Mouse (Mus musculus): Measurements from ENCODE around the gene Fyn. TPM values are rescaled to one million over a fixed set of nuclear protein-coding genes. Genes with fewer than 3 reads are reported as not detected.

Fyn gene
- polyA plus RNA-seq, 1 experiment = 29.2 TPM

- DNase-seq = no peak
- Histone ChIP-seq H3K4me3 (replicated peaks; ENCODE audit: extremely low read depth, low read depth, low read length) (no peak overlapping the region), H3K4me1 (ENCODE audit: control insufficient read depth, insufficient read depth, low read length) (peaks cover 11% of the 10 kb centered on the region)
- no peak for TF ChIP-seq POLR2A (IDR thresholded peaks at IDR 0.05; ENCODE audit: borderline replicate concordance, extremely low read depth, low read depth, low read length)
- no peak for TF ChIP-seq CTCF (IDR thresholded peaks at IDR 0.05; ENCODE audit: insufficient read depth, low read length)
- WGBS = 81% methylated on average over 5 of the region's 5 CpGs
Measured at GRCm38 (mm10) chr10:39371991-39372390, 3.3 kb downstream of the Fyn start.

GRCm38 (mm10) chr10:39376676-39377075, 8.0 kb downstream of the Fyn start:
- no peak overlapping the region for H3K4me3 ChIP-seq (replicated peaks; ENCODE audit: extremely low read depth, low read depth, low read length)
- H3K4me1 ChIP-seq (ENCODE audit: control insufficient read depth, insufficient read depth, low read length) = peaks cover 6% of the 10 kb centered on the region; the same call in 1 of the 2 replicates
- no peak for DNase-seq
- no peak for TF ChIP-seq POLR2A (IDR thresholded peaks at IDR 0.05; ENCODE audit: borderline replicate concordance, extremely low read depth, low read depth, low read length)
- 77% methylated on average over 9 of the region's 9 CpGs for whole genome bisulfite sequencing

GRCm38 (mm10) chr10:39377219-39377618, 8.6 kb downstream of the Fyn start:
- Histone ChIP-seq H3K4me1 (ENCODE audit: control insufficient read depth, insufficient read depth, low read length) (peaks cover 6% of the 10 kb centered on the region; the same call in 1 of the 2 replicates), H3K4me3 (replicated peaks; ENCODE audit: extremely low read depth, low read depth, low read length) (no peak overlapping the region)
- DNase-seq = no peak
- 84% methylated on average over 5 of the region's 5 CpGs for WGBS
- TF ChIP-seq POLR2A (IDR thresholded peaks at IDR 0.05; ENCODE audit: borderline replicate concordance, extremely low read depth, low read depth, low read length) (no peak), CTCF (IDR thresholded peaks at IDR 0.05; ENCODE audit: insufficient read depth, low read length) (no peak)

- H3K4me3 ChIP-seq (replicated peaks; ENCODE audit: extremely low read depth, low read depth, low read length) = no peak overlapping the region
- DNase-seq = no peak
- 82% methylated on average over 8 of the region's 8 CpGs for WGBS
Measured at GRCm38 (mm10) chr10:39378025-39378603, 9.5 kb downstream of the Fyn start.

DNA sequence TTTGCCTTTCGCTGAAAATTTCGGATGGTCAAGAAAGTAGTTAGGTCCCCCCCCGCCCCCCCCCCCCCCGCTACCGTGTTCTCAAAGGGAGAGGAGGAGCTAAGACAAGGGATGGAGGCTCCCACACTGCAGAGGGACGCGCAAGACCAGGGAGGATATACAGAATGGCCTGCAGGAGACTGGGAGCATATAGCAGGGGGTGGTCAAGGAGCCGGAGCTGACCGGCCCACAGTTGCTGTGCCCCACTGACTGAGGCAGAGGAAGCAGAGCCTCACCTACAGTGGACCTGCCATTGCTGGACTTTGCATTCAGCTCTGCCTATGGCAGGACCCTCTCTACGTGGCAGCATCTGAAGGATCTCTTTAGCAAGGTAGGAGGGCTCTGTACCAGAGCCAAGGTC, 10.6 kb downstream of the Fyn start:
- no peak for DNase-seq
- TF ChIP-seq CTCF (IDR thresholded peaks at IDR 0.05; ENCODE audit: insufficient read depth, low read length) (no peak), POLR2A (IDR thresholded peaks at IDR 0.05; ENCODE audit: borderline replicate concordance, extremely low read depth, low read depth, low read length) (no peak)
- Histone ChIP-seq H3K4me1 (ENCODE audit: control insufficient read depth, insufficient read depth, low read length) (no peaks in the 10 kb centered on the region), H3K4me3 (replicated peaks; ENCODE audit: extremely low read depth, low read depth, low read length) (no peak overlapping the region)
- WGBS = 60% methylated on average over 10 of the region's 10 CpGs

More at GRCm38 (mm10) chr10:39378025-39378603, 9.5 kb downstream of the Fyn start:
- peaks cover 6% of the 10 kb centered on the region; the same call in 1 of the 2 replicates for H3K4me1 ChIP-seq (ENCODE audit: control insufficient read depth, insufficient read depth, low read length)
- TF ChIP-seq POLR2A (IDR thresholded peaks at IDR 0.05; ENCODE audit: borderline replicate concordance, extremely low read depth, low read depth, low read length) (no peak), CTCF (IDR thresholded peaks at IDR 0.05; ENCODE audit: insufficient read depth, low read length) (no peak)

DNA sequence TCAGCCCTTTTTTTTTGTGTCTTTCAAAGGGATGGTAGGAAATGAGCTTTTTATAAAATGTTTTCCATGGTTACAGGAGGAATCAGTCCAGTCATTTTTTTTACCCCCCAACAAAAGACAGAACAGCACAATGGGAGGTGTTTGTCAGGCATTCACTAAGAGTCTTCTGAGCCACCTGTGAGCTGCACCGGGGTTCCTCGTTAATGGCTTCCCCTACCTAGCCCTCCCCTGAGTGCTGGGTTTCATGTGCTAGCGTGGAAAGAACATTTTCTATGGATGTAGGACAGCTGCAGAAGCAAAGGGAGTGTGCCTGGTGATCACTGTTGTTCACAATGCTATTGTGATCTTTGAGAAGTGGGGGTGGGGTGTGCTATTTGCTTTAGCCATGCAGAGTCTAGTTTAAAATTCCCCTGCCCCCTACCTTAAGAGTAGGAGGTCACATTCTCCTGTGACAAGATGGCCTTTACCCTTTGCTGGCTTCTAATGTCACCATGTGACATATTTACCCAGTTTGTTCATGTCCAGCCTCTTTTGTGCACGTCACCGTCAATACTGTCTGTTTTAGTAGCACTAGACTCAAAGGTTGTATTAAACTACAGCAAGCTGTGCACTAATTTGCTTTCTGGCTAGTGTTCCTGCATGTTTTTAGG, 11.2 kb downstream of the Fyn start:
- TF ChIP-seq CTCF (IDR thresholded peaks at IDR 0.05; ENCODE audit: insufficient read depth, low read length) (no peak), POLR2A (IDR thresholded peaks at IDR 0.05; ENCODE audit: borderline replicate concordance, extremely low read depth, low read depth, low read length) (no peak)
- 80% methylated on average over 5 of the region's 5 CpGs for WGBS
- no peak overlapping the region for H3K4me3 ChIP-seq (replicated peaks; ENCODE audit: extremely low read depth, low read depth, low read length)
- no peaks in the 10 kb centered on the region for H3K4me1 ChIP-seq (ENCODE audit: control insufficient read depth, insufficient read depth, low read length)
- no peak for DNase-seq

GRCm38 (mm10) chr10:39385259-39385658, 16.6 kb downstream of the Fyn start:
- 72% methylated on average over 8 of the region's 8 CpGs for WGBS
- TF ChIP-seq POLR2A (IDR thresholded peaks at IDR 0.05; ENCODE audit: borderline replicate concordance, extremely low read depth, low read depth, low read length) (no peak), CTCF (IDR thresholded peaks at IDR 0.05; ENCODE audit: insufficient read depth, low read length) (no peak)
- Histone ChIP-seq H3K4me3 (replicated peaks; ENCODE audit: extremely low read depth, low read depth, low read length) (no peak overlapping the region), H3K4me1 (ENCODE audit: control insufficient read depth, insufficient read depth, low read length) (peaks cover 8% of the 10 kb centered on the region)
- no peak for DNase-seq

GRCm38 (mm10) chr10:39386203-39386602, 17.5 kb downstream of the Fyn start:
- peaks cover 8% of the 10 kb centered on the region for H3K4me1 ChIP-seq (ENCODE audit: control insufficient read depth, insufficient read depth, low read length)
- TF ChIP-seq POLR2A (IDR thresholded peaks at IDR 0.05; ENCODE audit: borderline replicate concordance, extremely low read depth, low read depth, low read length) = no peak
- TF ChIP-seq CTCF (IDR thresholded peaks at IDR 0.05; ENCODE audit: insufficient read depth, low read length) = no peak
- WGBS = 44% methylated on average over 15 of the region's 15 CpGs
- DNase-seq = no peak
- H3K4me3 ChIP-seq (replicated peaks; ENCODE audit: extremely low read depth, low read depth, low read length) = no peak overlapping the region

- TF ChIP-seq POLR2A (IDR thresholded peaks at IDR 0.05; ENCODE audit: borderline replicate concordance, extremely low read depth, low read depth, low read length) (no peak), CTCF (IDR thresholded peaks at IDR 0.05; ENCODE audit: insufficient read depth, low read length) (no peak)
- no peak for DNase-seq
- Histone ChIP-seq H3K4me3 (replicated peaks; ENCODE audit: extremely low read depth, low read depth, low read length) (no peak overlapping the region), H3K4me1 (ENCODE audit: control insufficient read depth, insufficient read depth, low read length) (peaks cover 8% of the 10 kb centered on the region)
- WGBS = 59% methylated on average over 5 of the region's 5 CpGs
Measured at GRCm38 (mm10) chr10:39387024-39387423, 18.4 kb downstream of the Fyn start.

DNA sequence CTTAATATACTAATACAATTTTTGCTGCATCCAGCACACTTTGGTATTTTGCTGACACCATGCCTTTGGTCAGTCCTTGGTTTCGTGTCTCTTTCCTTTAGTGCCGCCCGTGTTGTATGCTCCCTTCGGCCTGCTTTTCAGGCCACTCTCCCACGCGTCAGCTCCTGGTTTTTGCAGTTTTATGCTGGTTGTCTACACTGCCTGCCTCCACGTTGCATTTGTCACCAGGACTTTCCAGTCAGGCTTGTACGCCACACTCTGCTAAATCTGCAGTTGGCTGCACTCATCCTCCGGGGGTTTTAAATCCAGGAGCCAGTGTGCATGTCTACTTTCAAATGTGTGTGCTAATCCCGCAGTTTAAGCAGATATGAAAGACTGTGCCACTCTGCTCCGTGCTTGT, 18.9 kb downstream of the Fyn start:
- WGBS = 70% methylated on average over 11 of the region's 11 CpGs
- Histone ChIP-seq H3K4me3 (replicated peaks; ENCODE audit: extremely low read depth, low read depth, low read length) (no peak overlapping the region), H3K4me1 (ENCODE audit: control insufficient read depth, insufficient read depth, low read length) (peaks cover 8% of the 10 kb centered on the region)
- no peak for TF ChIP-seq POLR2A (IDR thresholded peaks at IDR 0.05; ENCODE audit: borderline replicate concordance, extremely low read depth, low read depth, low read length)
- TF ChIP-seq CTCF (IDR thresholded peaks at IDR 0.05; ENCODE audit: insufficient read depth, low read length) = no peak
- no peak for DNase-seq

Measured in lung, adult 2 months (tissue).